Mouse (Mus musculus) kidney, adult 2 months (tissue): ENCODE measurements at regions not wholly inside any gene's neighbourhood (a gene's known extent, or its start where the extent isn't known, plus 50 kb on each side); places are given as distances from the start of the nearest gene placed in this dataset.

Experiments
- DNase-seq: peaks from one replicate; pipeline ENCODE4 v3.0.0; 2021
- H3K27ac ChIP-seq: fragments of 200-500 bp; 2 replicates; pipeline ENCODE4 v1.5.1; 2012; ENCODE audit warnings: low read depth, low read length, control low read depth, inconsistent platforms; ENCODE audit not compliant: insufficient read depth
- H3K27me3 ChIP-seq: fragments of 200-500 bp; replicated peaks from 2 replicates; pipeline ENCODE4 v1.6.1; 2012; ENCODE audit warnings: mild to moderate bottlenecking, moderate library complexity, low read length, inconsistent platforms; ENCODE audit not compliant: control insufficient read depth, insufficient read depth
- H3K36me3 ChIP-seq: fragments of 200-500 bp; 2 replicates; pipeline ENCODE4 v1.6.1; 2012; ENCODE audit warnings: mild to moderate bottlenecking, moderate library complexity, low read length, inconsistent platforms; ENCODE audit not compliant: control insufficient read depth, insufficient read depth
- H3K4me1 ChIP-seq: fragments of 200-500 bp; 2 replicates; pipeline ENCODE4 v1.6.1; 2011; ENCODE audit warnings: low read length; ENCODE audit not compliant: control insufficient read depth, insufficient read depth
- H3K4me3 ChIP-seq: fragments of 200-500 bp; 2 replicates; pipeline ENCODE4 v1.5.1; 2011; ENCODE audit warnings: mild to moderate bottlenecking, low read depth, low read length, control low read depth; ENCODE audit not compliant: insufficient read depth
- CTCF ChIP-seq: fragments of 200-500 bp; conservative IDR thresholded peaks from 2 replicates; pipeline ENCODE4 v1.5.1; 2011; ENCODE audit warnings: low read depth, mild to moderate bottlenecking, control low read depth, low read length, moderate library complexity, mixed read lengths; ENCODE audit not compliant: insufficient read depth, insufficient read length
- POLR2A ChIP-seq: fragments of 200-500 bp; IDR thresholded peaks from one replicate; pipeline ENCODE4 v1.6.1; 2011; ENCODE audit warnings: low read depth, low read length, control low read depth
- WGBS: fragments of 180-500 bp; shearing (Covaris S2); methylation state at CpG from one replicate; pipeline ENCODE4 v1.1.7; 2018; 5-methylcytosine and 5-hydroxymethylcytosine counted together

- H3K36me3 ChIP-seq, result no peaks in the 10 kb centered on the region
- H3K27ac ChIP-seq, result no peak overlapping the region
- TF ChIP-seq POLR2A (no peak), CTCF (no peak)
- DNase-seq, result no peak
- no peaks in the 10 kb centered on the region for H3K27me3 ChIP-seq
- WGBS, result 55% methylated on average over 3 of the region's 3 CpGs
- no peak overlapping the region for H3K4me3 ChIP-seq
- no peaks in the 10 kb centered on the region for H3K4me1 ChIP-seq
Measured at GRCm38 (mm10) chr1:22862985-22863384, 57.2 kb upstream of the Rims1 start.
